ENCODE assay signal across 8 mouse cellular contexts in genomic region chr11:32221951-32222409, GRCm38 (mm10). TPM values are rescaled to one million over a fixed set of nuclear protein-coding genes. Genes with fewer than 3 reads are reported as not detected.
DNase-seq lines count a peak whose midpoint lies in the region; ATAC-seq and TF ChIP-seq lines count a peak whose summit lies in the region.

Gene Rhbdf1, minus strand, starts transcription at chr11:32222300.

- H3K27ac ChIP-seq in forebrain, embryonic 10.5 days, result peak within 1 kb of the TSS; percentile 85
- H3K27ac ChIP-seq in lung, postnatal 0 days (ENCODE audit: low read length), result peak within 1 kb of the TSS; percentile 96
- peak within 1 kb of the TSS; percentile 96 for H3K27ac ChIP-seq in stomach, postnatal 0 days (replicated peaks)

- intact Hi-C loops in heart, postnatal 10 days (cut with DNase I), result no loop called here

- CTCF ChIA-PET in Patski (lab: Charles Lee), result interaction anchor here (0.8 to 2.1 kb wide), 3 partner anchors 9 to 16 kb away, joined by 3 to 10 read pairs (median 5); no protein-coding TSS in a partner anchor

- ATAC-seq in Patski, result peak; percentile 42
- ATAC-seq in lung, postnatal 0 days, result peak; percentile 72
- peak; percentile 71 for ATAC-seq in stomach, postnatal 0 days (ENCODE audit: low FRiP score, low TSS enrichment)
- ATAC-seq in megakaryocyte progenitor cell, adult 5-6 weeks (replicated peaks; ENCODE audit: poor library complexity), result no peak

- H3K36me3 ChIP-seq in E14TG2a.4 (ENCODE audit: insufficient read depth, low read length), result no peaks in the 10 kb centered on the region
- H3K36me3 ChIP-seq in forebrain, embryonic 10.5 days (replicated peaks), result no peaks in the 10 kb centered on the region
- H3K36me3 ChIP-seq in lung, postnatal 0 days (ENCODE audit: insufficient read depth, low read length), result no peaks in the 10 kb centered on the region
- H3K36me3 ChIP-seq in stomach, postnatal 0 days (ENCODE audit: control insufficient read depth, insufficient read depth, low read length), result no peaks in the 10 kb centered on the region

- in situ Hi-C loops in Patski (cut with MboI; ENCODE audit: low pct_unique_long_range_greater_than_20kb), result no loop called here

- POLR2A ChIA-PET in Patski (lab: Charles Lee), result interaction anchor here (1.4 kb wide), 2 partner anchors 14 to 17 kb away, joined by 3 to 5 read pairs; no protein-coding TSS in a partner anchor

- H3K27me3 ChIP-seq in E14TG2a.4 (ENCODE audit: insufficient read depth, low read length) (peaks cover 31% of the 10 kb centered on the region), Patski (no peaks in the 10 kb centered on the region)
- H3K27me3 ChIP-seq in forebrain, embryonic 10.5 days (ENCODE audit: poor library complexity, severe bottlenecking), result peaks cover 33% of the 10 kb centered on the region
- no peaks in the 10 kb centered on the region for H3K27me3 ChIP-seq in lung, postnatal 0 days (replicated peaks; ENCODE audit: insufficient read depth, low read length)
- H3K27me3 ChIP-seq in stomach, postnatal 0 days (ENCODE audit: control insufficient read depth, insufficient read depth, low read length), result no peaks in the 10 kb centered on the region

- TF ChIP-seq EP300 in lung, postnatal 0 days (IDR thresholded peaks at IDR 0.05), result no peak
- no peak for TF ChIP-seq EP300 in stomach, postnatal 0 days (optimal IDR thresholded peaks at IDR 0.05)

- no peaks in the 10 kb centered on the region for H3K9me3 ChIP-seq in E14TG2a.4 (ENCODE audit: low read length)
- no peaks in the 10 kb centered on the region for H3K9me3 ChIP-seq in forebrain, embryonic 10.5 days
- H3K9me3 ChIP-seq in lung, postnatal 0 days (ENCODE audit: low read length), result no peaks in the 10 kb centered on the region
- H3K9me3 ChIP-seq in stomach, postnatal 0 days (ENCODE audit: control insufficient read depth, low read length), result no peaks in the 10 kb centered on the region

- peak within 1 kb of the TSS; percentile 97 for H3K9ac ChIP-seq in lung, postnatal 0 days (replicated peaks; ENCODE audit: low read depth)
- H3K9ac ChIP-seq in stomach, postnatal 0 days (ENCODE audit: low read length), result peak within 1 kb of the TSS; percentile 96

- DNase-seq in Patski (ENCODE audit: low read depth, low spot score), result no peak
- DNase-seq in forebrain, embryonic 10.5 days (ENCODE audit: extremely low spot score, low spot score), result peak; percentile 56
- DNase-seq in heart, postnatal 10 days, result peak; percentile 76 to 79
- DNase-seq in kidney, postnatal 36 days, result peak; percentile 77 to 87
- peak; percentile 86 for DNase-seq in lung, postnatal 0 days (ENCODE audit: low spot score)
- peak; percentile 79 for DNase-seq in stomach, postnatal 0 days (ENCODE audit: low spot score)

- WGBS in forebrain, embryonic 10.5 days, result under 1% methylated on average over 72 of the region's 72 CpGs
- 5% methylated on average over 44 of the region's 72 CpGs for WGBS in lung, postnatal 0 days
- WGBS in stomach, postnatal 0 days, result under 1% methylated on average over 51 of the region's 72 CpGs

- TF ChIP-seq CTCF in E14TG2a.4 (conservative IDR thresholded peaks at IDR 0.05; ENCODE audit: low read length), result no peak
- no peak for TF ChIP-seq CTCF in Patski (IDR thresholded peaks at IDR 0.05)
- no peak for TF ChIP-seq CTCF in lung, postnatal 0 days (IDR thresholded peaks at IDR 0.05)
- no peak for TF ChIP-seq CTCF in stomach, postnatal 0 days (IDR thresholded peaks at IDR 0.05; ENCODE audit: low read depth)

- peaks cover 85% of the 10 kb centered on the region for H3K4me1 ChIP-seq in E14TG2a.4 (replicated peaks; ENCODE audit: low read depth, low read length)
- peaks cover 84% of the 10 kb centered on the region for H3K4me1 ChIP-seq in forebrain, embryonic 10.5 days
- H3K4me1 ChIP-seq in lung, postnatal 0 days (ENCODE audit: insufficient read depth, low read depth, low read length), result peaks cover 45% of the 10 kb centered on the region
- peaks cover 23% of the 10 kb centered on the region for H3K4me1 ChIP-seq in stomach, postnatal 0 days (replicated peaks; ENCODE audit: control insufficient read depth, insufficient read depth)

- H3K4me3 ChIP-seq in E14TG2a.4 (replicated peaks; ENCODE audit: low read length), result peak within 1 kb of the TSS; percentile 95
- peak within 1 kb of the TSS; percentile 88 for H3K4me3 ChIP-seq in forebrain, embryonic 10.5 days
- H3K4me3 ChIP-seq in lung, postnatal 0 days (ENCODE audit: low read depth, low read length), result peak within 1 kb of the TSS; percentile 93
- peak within 1 kb of the TSS; percentile 94 for H3K4me3 ChIP-seq in stomach, postnatal 0 days (ENCODE audit: low read depth, low read length)

- H3K4me2 ChIP-seq in lung, postnatal 0 days (replicated peaks; ENCODE audit: low read depth, low read length), result peak within 1 kb of the TSS; percentile 73
- peak within 1 kb of the TSS; percentile 91 for H3K4me2 ChIP-seq in stomach, postnatal 0 days (replicated peaks; ENCODE audit: low read depth)

RNA-seq across cellular contexts. Expression of gene Rhbdf1, which starts in this region (rescaled TPM):
- polyA plus RNA-seq in Patski (2021), result 50.8 TPM
- 21.9 and 22.9 TPM in 2 replicates for polyA plus RNA-seq in forebrain, embryonic 10.5 days (2016; fragmentation: Nextera tagmentation; extraction: Ambion mirVana)
- total RNA-seq in heart, postnatal 10 days (2021), result 10 to 100 TPM; 30.5 to 31.1 TPM
- 54.8 and 58.5 TPM in 2 replicates for polyA plus RNA-seq in lung, postnatal 0 days (2015; fragmentation: Nextera tagmentation; extraction: Ambion mirVana)
- 35.8 and 38.5 TPM in 2 replicates for polyA plus RNA-seq in stomach, postnatal 0 days (2015; fragmentation: Nextera tagmentation; extraction: Ambion mirVana)
- 0.22 TPM in 1 of 2 replicates, not detected in the other for total RNA-seq in megakaryocyte progenitor cell, adult 5-6 weeks (2015)
- 0.25 and 2.9 TPM in 2 replicates for total RNA-seq in megakaryocyte progenitor cell, adult 5-6 weeks (2017)

Comparison
In these comparisons a context has a peak if more than half of its experiments do, and no peak if none do; other contexts are left out.
1. RNA of gene Rhbdf1 (total RNA-seq): 30.5 to 31.1 TPM in heart, postnatal 10 days; 0.22 to 2.9 TPM in megakaryocyte progenitor cell, adult 5-6 weeks; every median in the first group is over 4 times any median in the second.
2. Peak in every context shown above with its lines, with median percentiles within 50 percentile points of each other: H3K4me3 ChIP-seq and H3K27ac ChIP-seq.